Mouse (Mus musculus) heart, postnatal 0 days (tissue): ENCODE data around the gene Cmya5.

ENCODE experiments used
- CTCF ChIP-seq: IDR thresholded peaks from 2 replicates; pipeline ENCODE4 v1.5.1; 2016; ENCODE audit warnings: antibody characterized with exemption, control low read depth, low read depth
- EP300 ChIP-seq: IDR thresholded peaks from 2 replicates; pipeline ENCODE4 v1.6.1; 2016; ENCODE audit warnings: antibody characterized with exemption, low read depth

- TF ChIP-seq CTCF (no peak), EP300 (no peak)
These were observed 53.3 kb downstream of the Cmya5 start for GRCm38 (mm10) chr13:93091176-93091575.
